Mouse (Mus musculus): ENCODE data around the gene Gm17455. TPM values are rescaled to one million over a fixed set of nuclear protein-coding genes. Genes with fewer than 3 reads are reported as not detected.

Gene Gm17455
- polyA plus RNA-seq, 1 experiment from 2014 or later: 0.59 TPM

DNA sequence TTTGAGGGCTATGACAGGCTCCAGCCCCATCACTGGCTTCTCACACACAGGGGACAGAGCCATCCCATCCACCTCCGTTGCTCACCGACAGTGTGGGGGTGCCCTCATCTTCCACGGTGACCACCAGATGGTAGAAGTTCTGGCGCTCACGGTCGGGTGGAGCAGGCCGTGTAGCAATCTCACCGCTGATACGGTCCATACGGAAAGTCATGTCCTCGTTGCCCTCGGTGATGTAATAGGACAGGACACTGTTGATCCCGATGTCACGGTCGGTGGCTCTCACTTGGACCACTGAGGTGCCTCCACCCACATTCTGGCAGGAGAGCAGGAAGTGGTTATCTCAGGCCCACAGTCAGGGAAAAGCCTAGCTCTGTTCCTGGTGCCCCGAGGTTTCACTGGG, 22.8 kb upstream of the Gm17455 start:
- 88% methylated on average over 16 of the region's 16 CpGs for WGBS
- no peak overlapping the region for H3K27ac ChIP-seq
- ATAC-seq (ENCODE audit: insufficient number of reproducible peaks, insufficient read depth, low FRiP score, low TSS enrichment): no peak

DNA sequence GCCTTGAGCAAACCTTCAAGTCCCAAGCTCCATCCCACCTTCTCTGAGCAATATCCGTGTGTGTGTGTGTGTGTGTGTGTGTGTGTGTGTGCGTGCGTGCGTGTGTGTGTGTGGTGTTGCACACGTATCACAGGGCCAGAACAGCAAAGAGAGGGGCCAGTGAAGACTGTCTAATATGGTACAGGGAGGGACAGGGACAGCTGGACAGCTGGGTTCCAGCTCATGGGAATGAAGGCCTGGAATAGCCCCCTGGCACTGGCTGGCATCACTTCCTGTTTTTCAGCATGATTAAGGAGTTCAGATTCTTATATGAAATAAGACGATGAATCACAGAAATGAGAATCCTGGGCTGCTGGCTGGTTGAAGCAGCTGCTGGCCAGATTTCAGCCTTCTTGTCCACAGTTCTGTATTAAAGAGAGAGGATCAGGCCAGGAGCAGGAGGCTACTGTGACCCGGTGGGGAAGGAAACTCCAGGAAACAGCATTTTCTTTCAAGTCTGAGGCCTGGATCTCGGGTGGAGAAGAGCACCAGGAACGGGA, 20.0 kb upstream of the Gm17455 start:
- Histone ChIP-seq H3K27me3 (no peaks in the 10 kb centered on the region), H3K4me2 (replicated peaks) (no peak overlapping the region), H3K27ac (no peak overlapping the region), H3K36me3 (no peaks in the 10 kb centered on the region), H3K9ac (no peak overlapping the region), H3K9me3 (no peaks in the 10 kb centered on the region), H3K4me3 (no peak overlapping the region), H3K4me1 (no peaks in the 10 kb centered on the region; the same call in 1 of the 2 replicates)
- 61% methylated on average over 9 of the region's 9 CpGs for WGBS
- ATAC-seq (ENCODE audit: insufficient number of reproducible peaks, insufficient read depth, low FRiP score, low TSS enrichment): no peak

More for the DNA sequence above, 22.8 kb upstream of the Gm17455 start:
- H3K36me3 ChIP-seq: no peaks in the 10 kb centered on the region
- H3K27me3 ChIP-seq: no peaks in the 10 kb centered on the region
- H3K9ac ChIP-seq: no peak overlapping the region
- H3K9me3 ChIP-seq: no peaks in the 10 kb centered on the region
- H3K4me3 ChIP-seq: no peak overlapping the region
- H3K4me2 ChIP-seq (replicated peaks): no peak overlapping the region
- H3K4me1 ChIP-seq: peaks cover 13% of the 10 kb centered on the region

DNA sequence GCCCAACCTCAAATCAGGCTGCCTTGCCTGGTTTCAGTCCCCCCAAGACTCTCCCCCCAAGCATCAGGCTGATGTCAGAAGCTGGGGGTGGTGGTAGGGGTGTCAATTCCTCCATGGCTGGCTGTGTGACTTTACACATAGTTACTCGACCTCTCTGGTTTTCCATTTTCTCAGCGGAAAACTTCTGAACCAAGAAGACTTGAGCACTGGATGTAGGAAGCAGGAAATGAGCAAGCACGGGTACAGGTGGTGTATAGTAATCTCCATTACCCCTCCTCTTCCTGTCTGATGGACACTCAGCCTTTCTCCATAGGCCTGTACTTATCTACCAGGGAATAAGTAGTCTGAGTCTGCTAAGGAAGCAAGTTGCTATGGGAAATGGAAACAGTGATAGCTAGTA, 19.3 kb upstream of the Gm17455 start:
- 59% methylated on average over 3 of the region's 3 CpGs for WGBS
- Histone ChIP-seq H3K9ac (no peak overlapping the region), H3K9me3 (no peaks in the 10 kb centered on the region), H3K36me3 (no peaks in the 10 kb centered on the region), H3K27me3 (no peaks in the 10 kb centered on the region), H3K27ac (no peak overlapping the region), H3K4me3 (no peak overlapping the region), H3K4me1 (no peaks in the 10 kb centered on the region; the same call in 1 of the 2 replicates), H3K4me2 (replicated peaks) (no peak overlapping the region)
- ATAC-seq (ENCODE audit: insufficient number of reproducible peaks, insufficient read depth, low FRiP score, low TSS enrichment): no peak

DNA sequence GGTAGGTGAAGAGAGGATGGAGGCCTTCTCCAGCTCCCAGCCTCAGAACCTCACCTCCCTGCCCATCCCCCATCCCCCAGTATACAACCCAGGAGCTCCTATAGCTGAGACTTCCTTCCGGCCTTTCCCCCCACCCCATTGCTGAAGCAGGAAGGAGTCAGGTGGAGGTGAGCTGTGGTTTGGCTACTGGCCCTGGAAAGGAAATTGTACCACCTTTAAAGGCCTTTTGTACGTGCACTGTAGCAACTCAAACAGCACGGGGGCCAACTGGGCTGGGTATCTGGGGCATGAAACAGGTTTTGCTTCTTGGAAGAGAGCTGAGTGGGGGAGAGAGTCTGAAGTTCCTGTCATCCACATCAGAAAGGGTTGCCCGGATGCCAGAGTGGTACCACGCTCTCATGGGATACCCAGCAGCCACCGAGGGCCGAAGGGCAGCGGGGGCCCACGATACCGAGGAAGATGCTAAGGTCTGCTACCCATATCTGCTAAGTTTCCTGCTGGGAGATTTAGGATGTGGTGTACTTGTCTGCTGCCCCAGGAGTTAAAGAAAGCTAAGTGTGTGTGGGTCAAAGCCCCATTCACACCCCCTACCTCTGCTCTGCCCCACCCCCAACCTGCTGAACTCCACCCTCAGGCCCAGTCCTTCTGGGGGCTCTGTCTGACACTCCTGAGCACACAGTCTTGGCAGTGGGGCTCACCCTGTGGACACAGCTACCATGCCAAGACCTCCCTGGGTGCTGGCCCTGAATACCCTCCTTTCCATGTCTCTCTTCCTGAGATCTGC, 18.2 kb upstream of the Gm17455 start:
- Histone ChIP-seq H3K9ac (0 out of 2 replicates have a peak overlapping the region, but pooled peaks have one; percentile 12), H3K36me3 (no peaks in the 10 kb centered on the region), H3K27me3 (no peaks in the 10 kb centered on the region), H3K4me2 (replicated peaks) (no peak overlapping the region), H3K27ac (no peak overlapping the region), H3K4me1 (no peaks in the 10 kb centered on the region; the same call in 1 of the 2 replicates), H3K4me3 (no peak overlapping the region), H3K9me3 (no peaks in the 10 kb centered on the region)
- no peak for ATAC-seq (ENCODE audit: insufficient number of reproducible peaks, insufficient read depth, low FRiP score, low TSS enrichment)
- 72% methylated on average over 10 of the region's 10 CpGs for WGBS

DNA sequence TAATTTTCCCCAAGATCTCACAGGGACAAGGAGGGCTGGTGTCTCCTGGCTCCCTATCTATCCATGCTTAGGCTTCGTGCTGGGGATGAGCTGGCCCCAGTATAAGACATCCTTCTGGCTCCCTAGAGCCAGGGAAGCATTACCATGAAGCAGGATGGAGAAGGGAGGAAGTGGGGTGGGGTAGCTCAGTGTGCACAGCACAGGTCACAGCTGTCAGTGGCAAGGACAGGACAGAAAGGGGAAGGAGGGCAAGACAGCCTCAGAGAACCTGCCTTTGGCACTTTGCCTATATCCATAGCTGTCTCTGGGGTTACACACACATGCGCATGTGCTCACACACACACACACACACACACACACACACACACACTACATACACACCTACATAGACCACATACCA, 11.2 kb upstream of the Gm17455 start:
- H3K9me3 ChIP-seq: no peaks in the 10 kb centered on the region
- no peak overlapping the region for H3K4me2 ChIP-seq (replicated peaks)
- no peak overlapping the region for H3K4me3 ChIP-seq
- ATAC-seq (ENCODE audit: insufficient number of reproducible peaks, insufficient read depth, low FRiP score, low TSS enrichment): no peak
- no peak overlapping the region for H3K9ac ChIP-seq
- H3K27ac ChIP-seq: no peak overlapping the region
- H3K27me3 ChIP-seq: no peaks in the 10 kb centered on the region
- 88% methylated on average over 2 of the region's 2 CpGs for WGBS
- no peaks in the 10 kb centered on the region for H3K4me1 ChIP-seq
- no peaks in the 10 kb centered on the region for H3K36me3 ChIP-seq

DNA sequence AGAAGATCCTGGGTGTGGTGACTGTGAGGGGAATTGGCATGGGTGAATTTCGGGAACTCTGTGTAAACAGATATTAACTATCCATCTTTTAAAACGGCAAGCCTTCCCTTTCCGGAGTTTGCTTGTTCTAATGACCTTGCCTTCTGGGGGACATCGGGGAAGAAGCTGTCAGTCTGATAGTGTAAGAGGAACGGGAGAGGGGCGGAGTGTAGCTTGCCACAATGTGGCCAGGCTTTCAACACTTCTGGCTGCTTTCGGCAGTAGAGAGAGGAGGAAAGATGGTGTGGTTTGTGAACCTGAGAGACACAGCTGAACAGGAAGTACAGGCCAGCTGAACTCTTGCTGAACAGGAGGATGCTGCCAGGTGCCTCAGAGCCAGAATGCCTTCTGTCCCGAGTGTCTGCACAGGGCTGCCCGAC, 10.1 kb upstream of the Gm17455 start:
- no peak overlapping the region for H3K4me3 ChIP-seq
- no peak overlapping the region for H3K4me2 ChIP-seq (replicated peaks)
- no peak for ATAC-seq (ENCODE audit: insufficient number of reproducible peaks, insufficient read depth, low FRiP score, low TSS enrichment)
- H3K27me3 ChIP-seq: no peaks in the 10 kb centered on the region
- no peak overlapping the region for H3K27ac ChIP-seq
- H3K9ac ChIP-seq: no peak overlapping the region
- 39% methylated on average over 9 of the region's 9 CpGs for WGBS
- no peaks in the 10 kb centered on the region for H3K9me3 ChIP-seq
- no peaks in the 10 kb centered on the region for H3K4me1 ChIP-seq
- no peaks in the 10 kb centered on the region for H3K36me3 ChIP-seq

DNA sequence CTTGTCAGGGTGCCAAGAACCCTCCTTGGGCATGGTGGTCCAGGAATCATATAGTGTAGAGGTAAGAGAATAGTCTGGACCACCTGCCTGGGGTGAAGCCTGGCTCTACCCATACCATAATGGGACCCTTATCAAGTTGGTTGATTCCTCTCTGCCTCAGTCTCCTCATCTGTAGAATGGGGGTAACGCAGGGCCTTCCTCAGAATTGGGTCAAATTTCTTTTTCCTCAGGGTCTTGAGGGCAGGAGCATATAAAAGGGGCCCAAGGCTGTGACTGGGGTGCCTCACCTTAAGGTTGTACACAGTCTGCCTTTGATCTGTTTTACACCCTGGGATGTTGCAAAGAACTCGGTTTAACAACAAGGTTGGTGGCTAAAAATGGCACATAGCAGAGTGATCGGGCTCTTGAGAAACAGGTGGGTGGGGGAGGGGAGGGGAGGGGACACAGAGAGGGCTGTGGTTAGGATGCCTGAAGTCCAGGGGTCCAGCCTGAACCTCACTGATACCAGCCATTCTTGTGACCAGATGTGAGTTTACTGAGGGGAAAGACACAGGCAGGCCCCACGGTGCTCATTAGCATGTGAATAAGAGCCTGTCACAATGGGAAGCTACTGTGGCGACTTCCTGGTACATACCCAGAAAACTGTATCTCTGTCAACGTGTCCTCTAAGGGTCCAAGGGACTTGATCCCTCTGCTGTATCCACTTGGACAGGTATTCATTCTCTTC, 9.2 kb upstream of the Gm17455 start:
- Histone ChIP-seq H3K9ac (no peak overlapping the region), H3K4me3 (no peak overlapping the region), H3K4me1 (no peaks in the 10 kb centered on the region), H3K27ac (no peak overlapping the region), H3K36me3 (no peaks in the 10 kb centered on the region), H3K9me3 (no peaks in the 10 kb centered on the region), H3K4me2 (replicated peaks) (no peak overlapping the region), H3K27me3 (no peaks in the 10 kb centered on the region)
- 39% methylated on average over 6 of the region's 6 CpGs for WGBS
- ATAC-seq (ENCODE audit: insufficient number of reproducible peaks, insufficient read depth, low FRiP score, low TSS enrichment): no peak

DNA sequence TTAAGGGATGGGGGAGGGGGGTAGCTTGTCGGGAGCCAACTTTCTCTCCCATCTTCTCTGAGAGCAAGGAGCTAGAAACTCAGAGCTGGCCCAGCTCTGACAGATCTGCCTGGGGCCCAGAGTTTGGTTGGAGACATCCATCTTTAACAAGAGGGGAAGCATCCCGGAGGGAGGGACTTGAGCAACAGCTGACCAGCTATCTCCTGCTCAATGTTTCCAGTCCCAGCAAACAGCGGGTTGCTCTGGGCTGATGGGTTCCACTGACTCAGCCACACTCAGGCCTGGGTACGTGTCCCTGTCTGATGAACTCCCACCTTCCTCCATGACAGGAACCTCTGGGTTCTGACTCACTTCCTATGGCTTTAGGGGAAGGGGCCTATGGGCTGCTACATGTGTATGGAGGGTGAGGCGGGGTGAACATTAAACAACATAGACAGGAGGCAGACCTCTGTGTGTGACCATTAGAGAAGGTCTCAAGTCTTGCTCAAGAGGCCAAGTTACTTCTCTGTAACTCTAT, 8.6 kb upstream of the Gm17455 start:
- no peak overlapping the region for H3K4me2 ChIP-seq (replicated peaks)
- no peak overlapping the region for H3K9ac ChIP-seq
- no peak overlapping the region for H3K27ac ChIP-seq
- H3K36me3 ChIP-seq: no peaks in the 10 kb centered on the region
- no peaks in the 10 kb centered on the region for H3K9me3 ChIP-seq
- no peaks in the 10 kb centered on the region for H3K27me3 ChIP-seq
- no peak for ATAC-seq (ENCODE audit: insufficient number of reproducible peaks, insufficient read depth, low FRiP score, low TSS enrichment)
- no peaks in the 10 kb centered on the region for H3K4me1 ChIP-seq
- 64% methylated on average over 5 of the region's 5 CpGs for WGBS
- H3K4me3 ChIP-seq: no peak overlapping the region

DNA sequence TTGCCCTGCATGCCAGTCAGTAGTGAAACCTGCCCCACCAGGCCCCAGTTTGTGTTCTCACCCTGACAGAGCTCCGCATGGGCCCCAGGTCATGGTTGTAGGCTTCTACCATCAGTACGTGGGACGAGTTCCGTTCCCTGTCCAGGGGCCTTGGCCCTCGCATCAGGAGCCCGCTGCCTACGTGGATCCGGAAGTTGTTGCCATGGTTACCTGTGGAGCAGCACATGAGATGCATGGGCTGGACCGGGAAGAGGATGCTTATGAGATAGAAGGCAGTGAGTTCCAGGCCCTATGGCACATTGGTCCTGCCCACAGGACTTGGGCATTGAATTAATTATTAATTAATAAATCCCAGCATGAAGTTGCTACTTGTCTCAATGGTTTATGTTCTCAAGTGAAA, 7.9 kb upstream of the Gm17455 start:
- 87% methylated on average over 9 of the region's 9 CpGs for WGBS
- Histone ChIP-seq H3K27ac (no peak overlapping the region), H3K9ac (no peak overlapping the region)

DNA sequence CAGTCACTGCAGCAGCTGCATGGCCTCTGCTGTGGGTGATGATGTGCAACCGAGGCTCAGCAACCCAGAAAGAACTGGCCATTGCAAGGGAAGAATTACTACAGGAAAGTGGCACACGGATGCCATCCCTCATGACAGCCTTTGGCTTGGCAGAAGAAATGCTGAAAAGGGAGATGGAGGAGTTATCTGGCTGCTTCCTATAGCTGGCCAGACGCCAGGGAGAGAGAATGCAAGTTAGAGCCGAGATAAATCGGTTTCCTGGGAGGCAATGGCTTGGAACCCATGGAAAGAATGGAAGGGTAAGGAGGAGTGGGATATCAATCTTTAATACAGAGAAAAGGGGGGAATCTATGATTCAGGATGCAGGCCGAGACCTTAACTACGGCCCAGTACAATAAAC, 4.6 kb upstream of the Gm17455 start:
- WGBS: 84% methylated on average over 7 of the region's 7 CpGs
- Histone ChIP-seq H3K9me3 (no peaks in the 10 kb centered on the region), H3K4me1 (no peaks in the 10 kb centered on the region), H3K27ac (no peak overlapping the region), H3K9ac (no peak overlapping the region), H3K27me3 (no peaks in the 10 kb centered on the region), H3K36me3 (no peaks in the 10 kb centered on the region), H3K4me2 (replicated peaks) (no peak overlapping the region), H3K4me3 (no peak overlapping the region)
- ATAC-seq (ENCODE audit: insufficient number of reproducible peaks, insufficient read depth, low FRiP score, low TSS enrichment): no peak

More for the DNA sequence above, 7.9 kb upstream of the Gm17455 start:
- H3K36me3 ChIP-seq: no peaks in the 10 kb centered on the region
- no peaks in the 10 kb centered on the region for H3K9me3 ChIP-seq
- no peak overlapping the region for H3K4me3 ChIP-seq
- no peak for ATAC-seq (ENCODE audit: insufficient number of reproducible peaks, insufficient read depth, low FRiP score, low TSS enrichment)
- H3K27me3 ChIP-seq: no peaks in the 10 kb centered on the region
- H3K4me2 ChIP-seq (replicated peaks): no peak overlapping the region
- H3K4me1 ChIP-seq: no peaks in the 10 kb centered on the region

DNA sequence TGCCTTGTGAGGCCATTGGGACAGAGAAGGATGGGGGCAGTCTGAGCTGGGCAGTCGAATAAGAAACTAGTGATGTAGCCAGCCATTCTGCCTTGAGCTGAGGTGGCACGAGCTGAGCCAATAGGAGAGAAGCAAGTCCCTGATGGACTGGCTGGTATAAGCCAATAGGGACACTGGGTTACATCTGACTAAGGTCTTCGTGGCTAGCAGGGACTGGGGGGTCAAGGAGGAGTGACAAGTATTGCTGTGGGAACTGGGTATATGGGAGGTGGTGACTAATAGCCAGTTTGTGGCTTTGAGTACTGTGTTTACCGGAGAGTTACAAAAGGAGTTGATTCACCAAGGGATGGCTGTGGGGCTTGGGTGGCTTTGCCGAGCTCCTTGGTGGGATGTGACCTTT, 3.9 kb upstream of the Gm17455 start:
- H3K36me3 ChIP-seq: no peaks in the 10 kb centered on the region
- H3K9me3 ChIP-seq: no peaks in the 10 kb centered on the region
- H3K27me3 ChIP-seq: no peaks in the 10 kb centered on the region
- H3K27ac ChIP-seq: no peak overlapping the region
- no peak overlapping the region for H3K4me2 ChIP-seq (replicated peaks)
- ATAC-seq (ENCODE audit: insufficient number of reproducible peaks, insufficient read depth, low FRiP score, low TSS enrichment): no peak
- 73% methylated on average over 5 of the region's 5 CpGs for WGBS
- H3K4me1 ChIP-seq: no peaks in the 10 kb centered on the region
- H3K9ac ChIP-seq: no peak overlapping the region
- no peak overlapping the region for H3K4me3 ChIP-seq

All from embryonic facial prominence, embryonic 12.5 days (tissue).